Mouse (Mus musculus) liver, adult 2 months (tissue): ENCODE results near the gene Ogfod2. TPM values are rescaled to one million over a fixed set of nuclear protein-coding genes. Genes with fewer than 3 reads are reported as not detected.

Source experiments
- DNase-seq: peaks from one replicate; pipeline ENCODE4 v3.0.0-alpha.2; 2011; ENCODE audit warnings: low read depth, low spot score; ENCODE audit errors: extremely low read depth
- H3K27ac ChIP-seq: fragments of 200-500 bp; replicated peaks from 2 replicates; pipeline ENCODE4 v1.5.1; 2012; ENCODE audit warnings: low read depth, mild to moderate bottlenecking, control low read depth, inconsistent platforms, low read length; ENCODE audit not compliant: insufficient read depth
- H3K27me3 ChIP-seq: fragments of 200-500 bp; 2 replicates; pipeline ENCODE4 v1.6.1; 2012; ENCODE audit warnings: mild to moderate bottlenecking, moderate library complexity, low read length, inconsistent platforms; ENCODE audit not compliant: control insufficient read depth, insufficient read depth
- H3K36me3 ChIP-seq: fragments of 200-500 bp; 2 replicates; pipeline ENCODE4 v1.6.1; 2012; ENCODE audit warnings: low read length, inconsistent platforms; ENCODE audit not compliant: control insufficient read depth, insufficient read depth
- H3K4me1 ChIP-seq: fragments of 200-500 bp; 2 replicates; pipeline ENCODE4 v1.6.1; 2011; ENCODE audit warnings: low read length; ENCODE audit not compliant: control insufficient read depth, insufficient read depth
- H3K4me3 ChIP-seq: fragments of 200-500 bp; 2 replicates; pipeline ENCODE4 v1.5.1; 2011; ENCODE audit warnings: low read depth, mild to moderate bottlenecking, control low read depth, low read length, moderate library complexity; ENCODE audit not compliant: insufficient read depth
- H3K79me2 ChIP-seq: fragments of 200-500 bp; 2 replicates; pipeline ENCODE4 v1.6.1; 2012; ENCODE audit warnings: inconsistent platforms, mild to moderate bottlenecking, low read length, moderate library complexity; ENCODE audit not compliant: control insufficient read depth, insufficient read depth
- H3K9ac ChIP-seq: fragments of 200-500 bp; 2 replicates; pipeline ENCODE4 v1.6.1; 2012; ENCODE audit warnings: low read depth, mild to moderate bottlenecking, control low read depth, inconsistent platforms, low read length
- CTCF ChIP-seq: fragments of 200-500 bp; IDR thresholded peaks from 2 replicates; pipeline ENCODE4 v1.5.1; 2011; ENCODE audit warnings: low read depth, low read length, control low read depth
- POLR2A ChIP-seq: fragments of 200-500 bp; IDR thresholded peaks from 2 replicates; pipeline ENCODE4 v1.6.1; 2011; ENCODE audit warnings: low read length, control low read depth; ENCODE audit not compliant: insufficient read depth; ENCODE audit errors: extremely low read depth
- WGBS: fragments of 180-500 bp; shearing (Covaris S2); methylation state at CpG from one replicate; pipeline ENCODE4 v1.1.7; 2018; 5-methylcytosine and 5-hydroxymethylcytosine counted together
- polyA plus RNA-seq: library from polyadenylated mRNA; depleted of rRNA; stranded (reverse); fragments of >200 nt; gene quantifications from 2 replicates; pipeline ENCODE4 v1.2.3, GENCODE M21; 2012; rRNA removed
- total RNA-seq: library from RNA; depleted of rRNA; stranded (reverse); fragments of >200 nt; gene quantifications from 2 replicates; pipeline ENCODE4 v1.2.3, GENCODE M21; 2014; rRNA removed

The Ogfod2 gene
- total and polyA plus RNA-seq, 2 experiments: 38.5 to 65.3 TPM

- WGBS: 72% methylated on average over 5 of the region's 5 CpGs
- no peaks in the 10 kb centered on the region; the same call in 1 of the 2 replicates for H3K4me1 ChIP-seq
- H3K4me3 ChIP-seq: no peak overlapping the region
- H3K9ac ChIP-seq: no peak overlapping the region
- TF ChIP-seq POLR2A: no peak
- no peaks in the 10 kb centered on the region for H3K27me3 ChIP-seq
- no peak overlapping the region for H3K27ac ChIP-seq
- DNase-seq: peak; percentile 49
- no peaks in the 10 kb centered on the region for H3K36me3 ChIP-seq
- peaks cover 2% of the 10 kb centered on the region; the same call in 1 of the 2 replicates for H3K79me2 ChIP-seq
These were observed 50.5 kb downstream of the Ogfod2 start for GRCm38 (mm10) chr5:124162577-124162976.

- DNase-seq: no peak
- TF ChIP-seq POLR2A (no peak), CTCF (no peak)
- Histone ChIP-seq H3K4me1 (no peaks in the 10 kb centered on the region; the same call in 1 of the 2 replicates), H3K36me3 (no peaks in the 10 kb centered on the region), H3K27me3 (no peaks in the 10 kb centered on the region), H3K27ac (no peak overlapping the region), H3K9ac (no peak overlapping the region), H3K79me2 (peaks cover 2% of the 10 kb centered on the region; the same call in 1 of the 2 replicates), H3K4me3 (no peak overlapping the region)
- 85% methylated on average over 11 of the region's 11 CpGs for WGBS
These were observed 51.3 kb downstream of the Ogfod2 start for GRCm38 (mm10) chr5:124163445-124163844.

Other genes starting within 250 kb of the Ogfod2 start
- 0.18 and 1.1 TPM in 2 replicates for gene Hcar2, start 246.8 kb upstream of the Ogfod2 start, total RNA-seq
- gene Hcar2, start 246.8 kb upstream of the Ogfod2 start, polyA plus RNA-seq: 0.25 and 0.32 TPM in 2 replicates
- under 0.01 and 0.09 TPM in 2 replicates for gene Hcar1, start 232.3 kb upstream of the Ogfod2 start, total RNA-seq
- 0.04 TPM in 1 of 2 replicates, not detected in the other for gene Hcar1, start 232.3 kb upstream of the Ogfod2 start, polyA plus RNA-seq
- gene Denr, start 205.1 kb upstream of the Ogfod2 start, total RNA-seq: 12.5 and 15.5 TPM in 2 replicates
- gene Denr, start 205.1 kb upstream of the Ogfod2 start, polyA plus RNA-seq: 27.5 and 37.9 TPM in 2 replicates
- 1.2 TPM in 1 of 2 replicates, not detected in the other for gene Gm43518, start 184.9 kb upstream of the Ogfod2 start, total RNA-seq
- gene Gm43518, start 184.9 kb upstream of the Ogfod2 start, polyA plus RNA-seq: 0.31 TPM in 1 of 2 replicates, not detected in the other
- gene Ccdc62, start 181.6 kb upstream of the Ogfod2 start, total RNA-seq: 2.1 and 2.2 TPM in 2 replicates
- 1.8 and 3.2 TPM in 2 replicates for gene Ccdc62, start 181.6 kb upstream of the Ogfod2 start, polyA plus RNA-seq
- 9.1 and 9.7 TPM in 2 replicates for gene Hip1r, start 138.7 kb upstream of the Ogfod2 start, total RNA-seq
- 9.2 and 11.5 TPM in 2 replicates for gene Hip1r, start 138.7 kb upstream of the Ogfod2 start, polyA plus RNA-seq
- 4.4 and 6.2 TPM in 2 replicates for gene Vps37b, start 80.0 kb upstream of the Ogfod2 start, total RNA-seq
- gene Vps37b, start 80.0 kb upstream of the Ogfod2 start, polyA plus RNA-seq: 27.3 and 31.4 TPM in 2 replicates
- gene Abcb9, start 16.5 kb upstream of the Ogfod2 start, total RNA-seq: 0.74 and 0.87 TPM in 2 replicates
- 2.4 and 2.5 TPM in 2 replicates for gene Abcb9, start 16.5 kb upstream of the Ogfod2 start, polyA plus RNA-seq
- 18.0 and 19.3 TPM in 2 replicates for gene Arl6ip4, start 3.8 kb downstream of the Ogfod2 start, total RNA-seq
- gene Arl6ip4, start 3.8 kb downstream of the Ogfod2 start, polyA plus RNA-seq: 23.6 and 26.2 TPM in 2 replicates
- 10.6 and 13.9 TPM in 2 replicates for gene Pitpnm2, start 137.5 kb downstream of the Ogfod2 start, total RNA-seq
- gene Pitpnm2, start 137.5 kb downstream of the Ogfod2 start, polyA plus RNA-seq: 25.5 and 30.3 TPM in 2 replicates
- gene Mphosph9, start 215.7 kb downstream of the Ogfod2 start, total RNA-seq: 2.3 and 3.4 TPM in 2 replicates
- gene Mphosph9, start 215.7 kb downstream of the Ogfod2 start, polyA plus RNA-seq: 0.54 and 1.1 TPM in 2 replicates
- gene 2810006K23Rik, start 215.8 kb downstream of the Ogfod2 start, total RNA-seq: 6.3 and 7.3 TPM in 2 replicates
- 5.1 and 5.3 TPM in 2 replicates for gene 2810006K23Rik, start 215.8 kb downstream of the Ogfod2 start, polyA plus RNA-seq